Mouse (Mus musculus) 416B (cell line): ENCODE measurements at regions not wholly inside any gene's neighbourhood (a gene's known extent, or its start where the extent isn't known, plus 50 kb on each side); places are given as distances from the start of the nearest gene placed in this dataset.

Experiments
- DNase-seq: peaks from one replicate; pipeline ENCODE4 v3.0.0; 2011; ENCODE audit warnings: low read depth

- DNase-seq = no peak
These were observed 136.1 kb upstream of the 9330182O14Rik start for GRCm38 (mm10) chr15:39998063-39998462.

- no peak for DNase-seq
These were observed 134.1 kb upstream of the 9330182O14Rik start for GRCm38 (mm10) chr15:40000022-40000421.

- no peak for DNase-seq
These were observed 129.1 kb upstream of the 9330182O14Rik start for GRCm38 (mm10) chr15:40005096-40005495.

GRCm38 (mm10) chr15:40007844-40008243 is 126.3 kb upstream of the 9330182O14Rik start:
- no peak for DNase-seq

GRCm38 (mm10) chr15:40013833-40014232 is 120.3 kb upstream of the 9330182O14Rik start:
- peak; percentile 49 for DNase-seq

GRCm38 (mm10) chr15:40017019-40017418 is 117.1 kb upstream of the 9330182O14Rik start:
- DNase-seq = no peak

- DNase-seq = no peak
These were observed 116.6 kb upstream of the 9330182O14Rik start for GRCm38 (mm10) chr15:40017597-40017996.

GRCm38 (mm10) chr15:40018047-40018791 is 115.9 kb upstream of the 9330182O14Rik start:
- DNase-seq = no peak

GRCm38 (mm10) chr15:40018792-40019151 is 115.4 kb upstream of the 9330182O14Rik start:
- DNase-seq = no peak

GRCm38 (mm10) chr15:40019226-40019625 is 114.9 kb upstream of the 9330182O14Rik start:
- no peak for DNase-seq

GRCm38 (mm10) chr15:40020097-40020496 is 114.1 kb upstream of the 9330182O14Rik start:
- peak; percentile 53 for DNase-seq

- peak; percentile 54 for DNase-seq
These were observed 113.5 kb upstream of the 9330182O14Rik start for GRCm38 (mm10) chr15:40020646-40021045.

- peak; percentile 9 for DNase-seq
These were observed 111.0 kb upstream of the 9330182O14Rik start for GRCm38 (mm10) chr15:40023195-40023594.

GRCm38 (mm10) chr15:40032088-40032487 is 102.1 kb upstream of the 9330182O14Rik start:
- no peak for DNase-seq

- no peak for DNase-seq
These were observed 98.0 kb upstream of the 9330182O14Rik start for GRCm38 (mm10) chr15:40036181-40036580.

GRCm38 (mm10) chr15:40037266-40037665 is 96.9 kb upstream of the 9330182O14Rik start:
- no peak for DNase-seq

GRCm38 (mm10) chr15:40046219-40046618 is 87.9 kb upstream of the 9330182O14Rik start:
- DNase-seq = no peak

- DNase-seq = peak; percentile 15
These were observed 87.1 kb upstream of the 9330182O14Rik start for GRCm38 (mm10) chr15:40047100-40047499.

- DNase-seq = no peak
These were observed 66.1 kb upstream of the 9330182O14Rik start for GRCm38 (mm10) chr15:40068051-40068450.

- DNase-seq = no peak
These were observed 58.8 kb upstream of the 9330182O14Rik start for GRCm38 (mm10) chr15:40075334-40075893.

GRCm38 (mm10) chr15:40079872-40080271 is 54.3 kb upstream of the 9330182O14Rik start:
- no peak for DNase-seq
